Mouse (Mus musculus): ENCODE measurements at regions not wholly inside any gene's neighbourhood (a gene's known extent, or its start where the extent isn't known, plus 50 kb on each side); places are given as distances from the start of the nearest gene placed in this dataset.
A peak's percentile ranks its signal among the peaks of the same experiment; 100 is the strongest.

DNA sequence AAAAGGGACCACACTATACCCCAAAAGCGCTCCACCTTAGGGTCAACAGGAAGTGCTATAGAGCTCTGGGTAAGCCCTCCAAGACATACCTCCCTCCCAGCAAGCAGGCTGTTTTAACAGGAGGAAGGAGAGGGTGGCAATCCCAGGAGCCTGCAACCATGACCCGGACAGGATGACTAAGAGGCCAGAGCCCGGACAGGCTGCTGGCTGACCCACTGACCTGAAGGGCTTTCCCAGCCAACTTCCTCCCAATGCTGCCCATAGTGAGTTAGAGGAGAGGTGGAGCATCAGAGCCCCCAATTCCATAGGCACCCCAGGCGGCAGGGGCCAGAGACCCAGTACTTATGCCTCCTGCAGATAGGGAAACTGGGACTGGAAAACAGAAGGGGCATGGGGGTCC lies 136.3 kb downstream of the Utp6 start:
- peak; percentile 64 for DNase-seq

DNA sequence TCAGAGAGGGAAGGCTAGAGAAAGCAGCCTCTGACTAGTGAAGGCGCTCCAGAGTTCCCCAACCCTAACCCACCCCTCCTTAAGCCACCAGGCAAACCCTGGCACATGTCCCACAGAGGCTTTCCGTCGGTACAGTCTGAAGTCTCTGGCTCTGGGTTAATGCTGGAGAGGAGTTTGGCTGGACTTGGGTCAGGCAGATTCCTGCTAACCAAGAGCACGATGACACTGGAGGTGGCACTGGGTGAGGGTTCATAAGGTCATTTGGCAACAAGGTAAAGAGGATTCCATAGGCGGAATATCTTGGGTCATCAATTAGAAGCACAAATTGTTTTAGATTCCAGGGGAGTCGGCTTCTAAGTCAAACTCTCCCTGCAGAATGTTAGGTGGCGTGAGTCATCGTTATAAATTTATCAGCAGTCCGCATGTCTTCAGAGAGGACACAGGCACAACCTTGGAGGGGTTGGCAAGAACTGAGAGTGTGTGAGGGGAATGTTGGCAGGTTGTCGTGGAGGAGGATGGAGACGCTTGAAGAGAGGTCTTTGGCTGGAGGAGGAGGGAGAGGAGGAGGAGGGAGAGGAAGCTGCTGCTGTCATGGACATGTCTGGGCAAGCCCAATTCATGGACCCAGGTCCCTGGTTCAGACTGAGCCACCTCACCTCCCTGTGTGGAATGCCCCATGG lies 138.4 kb downstream of the Utp6 start:
- peak; percentile 77 for DNase-seq

- DNase-seq: no peak
Measured at GRCm38 (mm10) chr11:79821986-79822385, 140.2 kb downstream of the Utp6 start.

GRCm38 (mm10) chr11:79815156-79815555 lies 147.0 kb downstream of the Utp6 start:
- no peak for DNase-seq

- DNase-seq: no peak
Measured at GRCm38 (mm10) chr11:79806911-79807466, 155.2 kb downstream of the Utp6 start.

- no peak for DNase-seq
Measured at GRCm38 (mm10) chr11:79806417-79806816, 155.8 kb downstream of the Utp6 start.

DNA sequence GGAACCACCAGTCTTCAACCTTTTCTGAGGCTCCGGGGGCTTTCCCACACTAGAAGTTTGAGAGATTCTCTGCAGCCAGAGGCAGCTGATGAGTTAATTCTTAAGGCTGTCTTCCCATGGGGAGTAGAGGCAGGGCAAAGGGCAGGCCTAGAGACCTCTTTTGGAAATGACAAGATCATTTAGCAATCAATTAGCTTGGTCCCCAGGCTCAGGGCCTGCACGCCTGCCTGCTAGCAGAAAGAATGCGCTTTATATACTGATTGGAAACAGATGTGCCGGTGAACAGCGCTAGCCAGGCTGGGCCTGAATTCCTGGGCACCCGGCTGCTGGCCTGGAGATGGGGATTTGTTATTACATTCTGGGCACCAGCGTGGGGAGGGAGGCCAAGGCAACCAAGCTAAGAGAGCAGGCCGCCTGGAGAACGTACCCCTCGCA lies 156.2 kb downstream of the Utp6 start:
- DNase-seq: no peak

GRCm38 (mm10) chr11:79803971-79804370 lies 158.2 kb downstream of the Utp6 start:
- no peak for DNase-seq

- DNase-seq: peak; percentile 31
Measured at GRCm38 (mm10) chr11:79803006-79803405, 159.2 kb downstream of the Utp6 start.

DNA sequence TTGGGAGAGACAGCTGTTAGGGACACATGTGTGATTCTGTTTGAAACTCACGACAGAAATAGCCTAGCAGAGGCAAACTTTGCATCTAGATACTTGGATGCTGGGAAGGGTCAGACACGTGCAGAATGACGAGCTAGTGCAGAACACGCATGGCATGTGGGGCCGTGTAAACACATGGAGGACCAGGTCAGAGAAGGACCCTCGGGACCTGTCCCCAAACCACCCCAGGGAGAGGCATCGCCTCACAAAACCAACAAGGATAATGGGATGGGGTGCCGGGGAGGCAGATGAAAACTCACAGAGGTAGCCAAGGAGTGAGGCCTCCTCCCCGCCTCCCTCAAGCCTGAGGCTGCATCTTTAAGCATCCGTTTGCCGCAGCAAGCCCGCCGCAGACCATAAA lies 159.6 kb downstream of the Utp6 start:
- DNase-seq: no peak

DNA sequence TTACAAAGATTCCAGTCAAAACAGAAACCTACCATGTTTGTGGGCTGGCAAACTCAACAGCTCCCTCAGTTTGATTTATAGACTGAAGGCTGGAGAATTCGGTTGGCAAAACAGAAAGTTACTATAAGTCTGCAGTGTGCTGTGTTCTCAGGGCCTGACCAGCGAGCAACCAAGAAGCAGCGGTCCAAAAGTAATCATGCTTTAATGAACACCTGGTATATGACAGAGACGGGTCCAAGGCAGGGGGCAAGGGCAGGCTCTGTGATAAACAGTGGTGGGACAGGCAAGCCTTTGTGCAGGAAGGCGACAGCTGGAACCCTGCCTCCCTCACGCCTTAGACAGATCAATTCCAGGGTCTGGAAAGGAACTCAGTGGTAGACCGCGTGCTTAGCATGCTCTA lies 161.9 kb downstream of the Utp6 start:
- DNase-seq: no peak

DNA sequence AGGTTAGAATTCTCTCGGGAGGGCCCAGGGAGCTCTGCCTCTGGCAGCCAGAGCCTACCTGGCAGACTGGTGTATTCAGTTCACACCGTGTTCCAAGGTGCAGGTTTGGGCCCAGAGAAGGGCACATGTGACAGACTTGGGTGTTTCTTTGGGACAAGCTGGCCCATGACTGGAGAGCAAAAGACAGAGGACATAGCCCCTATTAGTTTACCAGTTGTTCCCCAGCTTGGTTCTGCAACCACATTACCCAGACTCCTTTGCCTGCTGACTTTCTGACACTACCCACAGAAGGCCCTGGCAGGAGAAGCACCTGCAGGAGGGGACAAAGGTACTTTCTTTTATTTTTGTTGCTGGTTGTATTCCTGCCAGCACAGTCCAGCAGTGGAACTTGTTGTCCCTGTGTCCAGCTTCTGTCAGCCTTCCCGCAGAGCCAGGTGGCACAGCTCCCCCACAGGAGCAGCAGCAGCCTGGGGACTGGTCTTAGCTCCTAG lies 173.9 kb downstream of the Utp6 start:
- DNase-seq: no peak

- DNase-seq: no peak
Measured at GRCm38 (mm10) chr11:79787766-79788165, 174.4 kb downstream of the Utp6 start.

DNA sequence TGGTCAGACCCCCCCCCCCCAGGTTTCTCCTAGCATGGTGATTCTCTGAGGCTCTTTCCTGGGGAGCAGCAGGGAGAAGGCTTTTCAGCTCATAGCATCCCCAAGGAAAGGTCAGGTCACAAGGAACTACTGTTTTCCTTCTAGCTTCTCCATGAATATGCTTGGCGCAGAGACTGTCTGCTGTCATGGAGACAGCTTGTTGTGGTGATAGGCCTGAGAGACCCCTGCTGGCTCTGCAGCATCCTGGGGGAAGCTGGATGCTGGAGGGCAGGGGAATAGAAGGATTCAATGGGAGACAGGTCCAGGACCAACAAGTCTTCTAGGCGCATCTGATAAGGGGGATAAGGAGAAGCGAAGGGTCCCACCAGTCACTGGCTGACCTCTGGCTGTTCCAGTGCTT lies 178.1 kb downstream of the Utp6 start:
- DNase-seq: no peak

GRCm38 (mm10) chr11:79781966-79782365 lies 180.2 kb downstream of the Utp6 start:
- no peak for DNase-seq

DNA sequence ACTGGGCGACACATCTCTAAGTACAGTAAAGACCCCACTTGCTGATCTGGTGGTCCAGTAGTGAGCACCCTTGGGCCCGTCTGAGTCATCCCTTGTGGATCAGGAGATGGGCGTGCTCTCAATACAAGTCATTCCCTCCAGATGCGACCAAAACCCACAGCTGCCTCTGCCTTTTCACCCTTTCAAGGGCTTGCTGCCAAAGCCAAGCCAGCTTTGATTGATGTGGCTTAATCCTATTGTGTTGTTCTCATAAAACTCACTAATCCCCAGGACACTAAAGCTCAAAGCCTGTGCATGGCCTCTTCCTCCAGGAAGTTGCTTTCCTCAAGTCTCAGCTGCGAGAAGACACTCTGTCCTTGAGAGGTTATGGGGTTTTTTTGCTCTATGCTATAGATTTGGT lies 182.4 kb downstream of the Utp6 start:
- DNase-seq: peak; percentile 51

DNA sequence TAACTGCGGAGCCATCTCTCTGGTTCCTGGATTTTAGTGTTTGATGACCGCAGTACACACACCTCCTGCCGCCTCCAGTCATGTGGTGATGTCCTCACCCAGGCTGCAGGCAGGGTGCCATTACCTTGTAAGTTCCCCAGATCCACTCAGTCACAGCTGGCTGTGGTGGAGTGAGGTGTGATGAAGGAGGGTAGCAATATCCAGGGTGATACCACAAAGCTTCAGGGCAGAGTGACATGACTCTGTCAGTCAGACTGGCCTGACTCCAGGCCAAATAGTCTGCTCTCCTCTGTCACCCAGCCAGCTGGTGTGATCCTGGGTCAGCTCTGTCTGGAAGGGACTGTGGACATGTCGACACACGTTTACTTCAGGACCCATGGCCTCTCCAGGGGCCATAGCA lies 183.7 kb downstream of the Utp6 start:
- peak; percentile 75 for DNase-seq

- DNase-seq: peak; percentile 88
Measured at GRCm38 (mm10) chr11:79777988-79778387, 184.2 kb downstream of the Utp6 start.

- DNase-seq: no peak
Measured at GRCm38 (mm10) chr11:79776577-79776976, 185.6 kb downstream of the Rab11fip4 start.

DNA sequence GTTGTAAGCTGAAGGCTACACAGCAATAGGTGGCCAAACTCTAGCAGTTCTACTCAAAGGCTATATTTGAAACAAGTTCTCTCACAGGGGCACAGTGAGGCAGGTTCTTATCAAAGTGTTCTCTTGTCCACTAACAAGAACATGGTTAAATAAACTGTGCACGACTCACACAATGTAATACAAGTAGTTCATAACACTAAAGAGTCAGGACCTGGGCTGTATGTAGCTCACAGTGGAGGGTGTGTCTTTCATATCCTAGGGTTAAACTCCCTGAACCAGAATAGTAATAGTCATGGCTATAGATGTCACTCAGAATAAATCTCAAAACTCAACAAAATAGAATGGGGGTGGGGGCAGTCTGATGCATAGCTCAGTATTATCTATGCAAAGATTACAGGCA lies 182.7 kb downstream of the Rab11fip4 start:
- DNase-seq: no peak

- DNase-seq: peak; percentile 82
Measured at GRCm38 (mm10) chr11:79771431-79771830, 180.4 kb downstream of the Rab11fip4 start.

DNA sequence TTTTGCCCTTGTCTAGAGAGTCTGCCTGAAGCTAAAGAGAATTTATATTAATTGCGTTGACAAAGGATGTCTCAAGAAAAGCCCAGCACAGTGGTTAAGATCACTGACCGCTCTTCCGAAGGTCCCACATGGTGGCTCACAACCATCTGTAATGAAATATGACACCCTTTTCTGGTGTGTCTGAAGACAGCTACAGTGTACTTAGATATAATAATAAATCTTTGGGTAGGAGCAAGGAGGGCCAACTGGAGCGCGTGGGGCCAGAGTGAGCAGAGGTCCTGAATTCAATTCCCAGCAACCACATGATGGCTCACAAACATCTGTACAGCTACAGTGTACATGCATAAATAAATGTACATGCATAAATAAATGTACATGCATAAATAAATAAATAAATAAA lies 176.1 kb downstream of the Rab11fip4 start:
- DNase-seq: no peak

DNA sequence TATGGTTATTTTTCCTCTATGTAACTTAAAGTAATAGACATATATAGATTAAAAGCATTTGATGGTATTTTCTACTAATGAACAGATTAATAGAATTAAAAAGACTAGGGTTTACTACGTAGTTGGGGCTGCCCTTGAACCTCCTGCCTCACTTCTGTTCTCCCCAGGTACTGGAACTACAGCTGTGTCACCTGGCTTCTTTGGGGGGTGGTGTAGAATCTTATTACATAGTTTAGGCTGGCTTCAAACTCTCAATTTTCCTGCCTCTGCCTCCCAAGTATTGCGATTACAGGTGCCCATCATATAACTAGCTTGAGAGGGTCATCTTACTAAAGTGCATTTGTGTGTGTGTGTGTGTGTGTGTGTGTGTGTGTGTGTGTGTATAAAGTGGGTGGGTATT lies 175.0 kb downstream of the Rab11fip4 start:
- no peak for DNase-seq

DNA sequence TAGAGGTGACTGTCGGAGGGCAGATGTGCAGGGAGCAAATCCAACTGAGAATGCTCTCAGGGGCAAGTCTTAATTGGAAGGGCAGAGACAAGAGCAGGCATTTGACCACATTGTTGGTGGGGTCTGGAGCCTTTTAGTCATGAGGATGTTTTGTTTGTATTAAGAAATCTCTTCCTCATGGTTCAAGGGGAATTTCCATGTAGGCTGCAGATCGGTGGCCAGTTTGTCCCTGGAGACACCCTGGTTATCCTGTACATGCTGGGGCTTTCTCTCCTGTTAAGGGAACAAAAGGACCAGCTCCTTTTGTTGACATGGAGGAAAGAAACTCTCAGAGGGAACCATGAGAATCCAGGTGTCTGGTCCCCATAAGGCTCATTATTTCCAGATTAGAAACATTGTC lies 174.4 kb downstream of the Rab11fip4 start:
- no peak for DNase-seq
